Mouse (Mus musculus) urinary bladder, adult 2 months (tissue): ENCODE data around the gene Vmn1r185. TPM values are rescaled to one million over a fixed set of nuclear protein-coding genes. Genes with fewer than 3 reads are reported as not detected.
"Not testable (repeated sequence)": the region's sequence is repeated elsewhere in the genome, so short reads cannot be mapped to it uniquely, and the experiment has no call there.

ENCODE experiments used
- DNase-seq: peaks from one replicate; pipeline ENCODE4 v3.0.0; 2022; ENCODE audit warnings: low spot score
- polyA plus RNA-seq: library from polyadenylated mRNA; depleted of rRNA; stranded (reverse); fragments of >200 nt; gene quantifications from 2 replicates; pipeline ENCODE4 v1.2.3, GENCODE M21; 2012; rRNA removed

Vmn1r185 gene
- polyA plus RNA-seq: not detected in 2 replicates

DNA sequence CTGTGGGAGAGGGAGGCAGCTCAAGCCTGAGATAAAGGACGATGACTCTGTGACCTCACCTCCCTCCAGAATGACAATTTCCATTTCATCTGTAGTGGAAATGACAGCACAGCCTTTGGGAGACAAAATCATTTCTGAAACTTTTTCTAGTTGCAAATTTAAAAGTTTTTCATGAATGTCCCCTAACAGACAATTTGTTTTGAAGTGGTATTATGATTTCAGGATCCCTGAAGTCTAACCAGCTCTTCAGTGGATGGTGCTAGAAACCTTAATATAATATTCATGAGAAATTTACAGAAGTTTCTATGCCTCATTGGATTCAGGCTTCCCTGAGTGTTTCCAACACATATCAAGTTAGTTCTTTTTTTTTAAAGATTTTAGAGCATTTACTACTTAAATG lies at the start of gene Vmn1r185:
Gene Vmn1r185, minus strand, starts transcription at position 101 of the 400 bp plus-strand sequence.
- not testable (repeated sequence) for DNase-seq

DNA sequence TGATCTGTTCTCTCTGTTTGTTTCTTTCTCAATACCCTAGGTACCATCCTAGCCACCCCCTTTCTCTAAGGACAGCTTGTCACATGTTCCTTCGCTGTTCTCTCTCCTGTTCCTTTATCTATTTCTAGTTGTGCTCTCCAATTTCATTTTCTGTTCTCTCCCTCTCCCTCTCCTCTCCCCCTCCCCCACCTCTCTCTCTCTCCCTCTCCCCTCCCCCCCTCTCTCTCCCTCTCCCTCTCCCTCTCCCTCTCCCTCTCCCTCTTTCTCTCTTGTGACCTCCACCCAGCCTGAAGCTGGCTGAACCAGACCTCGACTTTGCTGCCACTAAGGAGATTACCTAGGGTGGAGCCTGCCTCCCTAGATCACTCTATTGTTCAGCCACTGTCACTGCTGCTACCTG lies 49.2 kb upstream of the Vmn1r185 start:
- not testable (repeated sequence) for DNase-seq

GRCm38 (mm10) chr7:26666011-26666410 lies 47.7 kb upstream of the Vmn1r185 start:
- DNase-seq: no peak

GRCm38 (mm10) chr7:26589774-26590173 lies 28.5 kb downstream of the Vmn1r185 start:
- no peak for DNase-seq

- DNase-seq: no peak
Observed at GRCm38 (mm10) chr7:26589077-26589476, 29.2 kb downstream of the Vmn1r185 start.

Other genes with a start within 250 kb of the Vmn1r185 start
- not detected in 2 replicates for gene Nlrp9c, start 214.8 kb downstream of the Vmn1r185 start, polyA plus RNA-seq
- not detected in 2 replicates for gene Nlrp4a, start 183.4 kb downstream of the Vmn1r185 start, polyA plus RNA-seq
- gene Nlrp9a, start 83.4 kb downstream of the Vmn1r185 start, polyA plus RNA-seq: not detected in 2 replicates
- not detected in 2 replicates for gene Cyp2b23, start 68.0 kb upstream of the Vmn1r185 start, polyA plus RNA-seq
- gene Cyp2b19, start 138.7 kb upstream of the Vmn1r185 start, polyA plus RNA-seq: not detected in 2 replicates
- gene Cyp2g1, start 190.4 kb upstream of the Vmn1r185 start, polyA plus RNA-seq: not detected in 2 replicates
- gene Cyp2a5, start 216.8 kb upstream of the Vmn1r185 start, polyA plus RNA-seq: not detected in 2 replicates